Mouse (Mus musculus) CH12.LX (cell line): ENCODE results near the gene Gns. TPM values are rescaled to one million over a fixed set of nuclear protein-coding genes. Genes with fewer than 3 reads are reported as not detected.
A peak's percentile ranks its signal among the peaks of the same experiment; 100 is the strongest.

Experiments used
- CHD2 ChIP-seq: IDR thresholded peaks from 2 replicates; pipeline ENCODE4 v1.6.1; 2011; ENCODE audit warnings: low read length, improper control_type of control experiment
- ELF1 ChIP-seq: IDR thresholded peaks from 2 replicates; pipeline ENCODE4 v1.6.1; 2014; ENCODE audit warnings: low read depth, mild to moderate bottlenecking, inconsistent platforms, low read length, improper control_type of control experiment
- GABPA ChIP-seq: IDR thresholded peaks from 2 replicates; pipeline ENCODE4 v1.6.1; 2012; ENCODE audit warnings: low read depth, low read length, improper control_type of control experiment, inconsistent platforms; ENCODE audit not compliant: insufficient replicate concordance
- KAT2A ChIP-seq: IDR thresholded peaks from 2 replicates; pipeline ENCODE4 v1.6.1; 2012; ENCODE audit warnings: low read length, improper control_type of control experiment, inconsistent platforms; ENCODE audit not compliant: insufficient replicate concordance
- MYC ChIP-seq: IDR thresholded peaks from 2 replicates; pipeline ENCODE4 v1.6.1; 2011; ENCODE audit warnings: low read depth, mild to moderate bottlenecking, improper control_type of control experiment, low read length
- ZMIZ1 ChIP-seq: IDR thresholded peaks from 2 replicates; pipeline ENCODE4 v1.6.1; 2012; ENCODE audit warnings: low read depth, mild to moderate bottlenecking, inconsistent platforms, low read length, improper control_type of control experiment
- ZNF384 ChIP-seq: IDR thresholded peaks from 2 replicates; pipeline ENCODE4 v1.6.1; 2012; ENCODE audit warnings: low read depth, low read length, improper control_type of control experiment, inconsistent platforms
- polyA plus RNA-seq: library from polyadenylated mRNA; unstranded; fragments of >175 nt; gene quantifications from 2 replicates; pipeline ENCODE4 v1.2.1, GENCODE M21; 2012; ENCODE audit warnings: low read depth; ENCODE audit not compliant: insufficient read length
- total RNA-seq, 2 experiments: library from RNA; depleted of rRNA; stranded (reverse); fragments of 300-350 nt in 1 of 2; fragments of >200 nt in 1 of 2; gene quantifications; 2 replicates each; pipeline ENCODE4 v1.2.3; 2012 to 2014

The Gns gene
- total and polyA plus RNA-seq, 3 experiments = 28.7 to 104 (median 58.2) TPM

GRCm38 (mm10) chr10:121445808-121446207, 80.9 kb downstream of the Gns start (continued):
- TF ChIP-seq KAT2A (no peak), ZMIZ1 (no peak), GABPA (no peak), MYC (no peak), ELF1 (peak; percentile 72), ZNF384 (no peak), CHD2 (no peak)

Other genes starting within 250 kb of the Gns start
- not detected in 2 replicates for gene Tbc1d30, start 13.8 kb upstream of the Gns start, total RNA-seq (2012; rRNA removed)
- not detected in 2 replicates for gene Tbc1d30, start 13.8 kb upstream of the Gns start, total RNA-seq (2014; rRNA removed)
- 0.16 TPM in 1 of 2 replicates, not detected in the other for gene Tbc1d30, start 13.8 kb upstream of the Gns start, polyA plus RNA-seq
- 5.7 and 7.3 TPM in 2 replicates for gene Rassf3, start 111.3 kb downstream of the Gns start, total RNA-seq (2012; rRNA removed)
- 4.0 and 4.1 TPM in 2 replicates for gene Rassf3, start 111.3 kb downstream of the Gns start, total RNA-seq (2014; rRNA removed)
- 9.0 and 9.9 TPM in 2 replicates for gene Rassf3, start 111.3 kb downstream of the Gns start, polyA plus RNA-seq
- gene Tbk1, start 221.7 kb downstream of the Gns start, total RNA-seq (2012; rRNA removed) = 29.5 and 32.4 TPM in 2 replicates
- 46.0 and 49.5 TPM in 2 replicates for gene Tbk1, start 221.7 kb downstream of the Gns start, total RNA-seq (2014; rRNA removed)
- 44.0 and 45.6 TPM in 2 replicates for gene Tbk1, start 221.7 kb downstream of the Gns start, polyA plus RNA-seq